Mouse (Mus musculus) embryonic stem cell, embryonic (primary cell): ENCODE results near the gene Gm4787.
"Not testable (repeated sequence)": the region's sequence is repeated elsewhere in the genome, so short reads cannot be mapped to it uniquely, and the experiment has no call there.

Experiments
- CTCF ChIA-PET, 4 experiments: fragments of 300-600 bp in 2 of 4; fragments of 350-600 bp in 2 of 4; sonication (Branson Sonifier 250); formaldehyde crosslinking; loops; one replicate each; lab custom pipeline; 2022; ENCODE audit warnings: inconsistent platforms in 2 of 4; lab: Charles Lee
- POLR2A ChIA-PET, 4 experiments: fragments of 300-600 bp in 2 of 4; fragments of 350-600 bp in 2 of 4; sonication (Branson Sonifier 250); formaldehyde crosslinking; loops; one replicate each; lab custom pipeline; 2022; ENCODE audit warnings: antibody characterized with exemption in 4 of 4, inconsistent platforms in 1 of 4; lab: Charles Lee

Gm4787 gene

DNA sequence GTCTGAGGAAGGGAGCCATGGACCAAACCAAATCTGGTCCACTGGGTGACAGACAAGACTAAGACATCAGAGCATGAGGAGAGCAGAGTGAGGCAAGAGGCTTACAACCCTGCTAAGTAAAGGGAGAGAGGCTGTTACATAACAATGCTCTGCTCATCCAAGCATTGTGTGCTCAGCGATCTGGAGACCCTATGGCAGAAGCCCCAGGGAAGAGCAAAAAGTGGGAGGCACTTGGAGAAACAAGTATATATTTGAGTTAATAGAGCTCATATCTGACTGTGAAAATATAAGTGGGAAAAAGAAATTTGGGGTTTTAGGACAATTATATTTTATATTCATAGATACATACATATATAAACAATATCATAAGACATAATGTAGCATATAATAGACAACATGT lies at the start of gene Gm4787:
Gene Gm4787 (minus strand): TSS at position 101 of the 400 bp plus-strand sequence.
- CTCF ChIA-PET, result not testable (repeated sequence)

GRCm38 (mm10) chr12:81421846-81422245 lies 42.6 kb upstream of the Gm4787 start, which contains the start of gene Adam4:
Gene Adam4, minus strand, starts transcription at chr12:81421946.
- ChIA-PET POLR2A (no interaction called here), CTCF (no interaction called here)

More for the DNA sequence above, at the start of gene Gm4787:
- POLR2A ChIA-PET, result not testable (repeated sequence)

DNA sequence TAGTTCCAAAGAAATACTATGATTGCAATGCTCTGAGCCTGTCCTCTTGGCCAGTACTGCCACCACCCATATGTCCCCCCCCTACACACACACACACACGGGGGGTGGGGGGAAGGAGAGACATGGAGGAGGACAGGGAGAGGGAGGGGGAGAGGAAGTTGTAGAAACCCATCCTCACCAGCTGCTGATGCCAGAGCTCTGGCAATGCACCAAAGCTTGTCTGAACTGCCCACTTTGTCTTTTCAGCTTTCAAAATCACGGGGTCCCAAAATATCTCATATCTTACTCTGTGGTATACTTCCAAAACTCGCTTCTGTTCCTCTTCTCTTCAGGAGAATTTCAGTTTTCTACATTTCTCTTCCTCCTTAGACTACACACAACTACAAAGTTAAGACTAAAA lies 33.9 kb upstream of the Gm4787 start:
- ChIA-PET POLR2A (interaction anchor here in 1 of 4 experiments (0.9 kb wide), 1 partner anchor 11 kb away, joined by 3 read pairs; no protein-coding TSS in a partner anchor), CTCF (no interaction called here)

- POLR2A ChIA-PET, result no interaction called here
- CTCF ChIA-PET, result interaction anchor here in 1 of 4 experiments (0.8 kb wide), 1 partner anchor 427 kb away, joined by 3 read pairs; no protein-coding TSS in a partner anchor
These were observed 29.7 kb upstream of the Gm4787 start for GRCm38 (mm10) chr12:81408966-81409365.

- CTCF ChIA-PET, result interaction anchor here in 1 of 4 experiments (1.3 kb wide), 1 partner anchor 70 kb away, joined by 3 read pairs; no protein-coding TSS in a partner anchor
- POLR2A ChIA-PET, result interaction anchor here in 1 of 4 experiments (1.1 kb wide), 1 partner anchor 11 kb away, joined by 3 read pairs; no protein-coding TSS in a partner anchor
These were observed 22.9 kb upstream of the Gm4787 start for GRCm38 (mm10) chr12:81402187-81402586.

DNA sequence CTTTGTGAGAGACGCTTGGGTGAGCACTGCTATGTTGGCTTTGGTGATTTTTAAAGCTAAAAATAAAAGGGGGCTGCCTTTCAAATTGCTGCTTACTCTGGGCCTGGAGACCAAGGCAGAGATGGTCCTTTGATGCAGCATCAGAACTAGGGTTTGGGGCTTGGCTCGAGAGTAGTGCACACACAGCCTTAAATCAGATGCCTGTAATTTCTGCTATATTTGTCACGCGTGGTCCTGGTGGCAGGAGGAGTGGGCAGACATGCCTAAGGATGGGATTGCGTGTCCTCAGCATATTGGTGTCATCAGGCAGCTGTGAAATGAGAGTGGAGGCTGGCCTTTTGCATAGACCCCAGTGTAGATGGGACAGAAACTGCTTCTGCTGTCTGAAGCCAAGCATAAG lies 45.4 kb downstream of the Gm4787 start:
- CTCF ChIA-PET, result no interaction called here
- POLR2A ChIA-PET, result interaction anchor here in 2 of 4 experiments (1.3 to 1.7 kb wide), 3 partner anchors 52 to 388 kb away, joined by 3 to 5 read pairs (median 4); partner anchors contain the start of genes Gm20498 (in 1 of the 2), Srsf5 (in 1 of the 2) and Synj2bp (in 1 of the 2)

DNA sequence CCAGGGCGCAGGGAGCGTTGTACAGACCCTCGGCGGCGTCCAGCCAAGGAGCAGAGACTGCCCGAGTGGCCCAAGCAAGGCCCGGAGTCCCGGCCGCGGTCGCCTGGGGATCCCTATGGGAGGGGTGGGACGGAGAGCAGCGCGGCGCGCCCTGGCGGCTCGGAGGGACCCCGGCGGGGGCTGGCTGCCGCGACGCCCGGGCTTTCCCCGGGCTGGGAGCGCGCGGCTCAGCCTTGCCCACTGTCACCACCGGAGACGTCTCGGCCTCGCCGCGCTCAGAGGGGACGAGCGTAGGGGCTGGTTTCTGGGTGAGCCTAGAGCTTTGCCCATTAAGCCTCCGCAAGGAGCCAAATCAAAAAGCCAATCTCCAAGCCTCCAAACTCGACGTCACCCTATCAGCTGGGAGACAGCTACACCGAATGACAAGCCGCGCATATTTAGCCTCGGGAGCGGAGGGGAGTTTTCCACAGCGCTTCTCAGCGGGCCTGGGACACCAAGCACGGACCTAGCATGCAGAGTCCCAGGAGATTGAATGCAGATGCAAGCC lies 46.3 kb downstream of the Gm4787 start, which contains the start of gene Slc8a3:
Gene Slc8a3 (minus strand): TSS at position 306 of the 547 bp plus-strand sequence.
- POLR2A ChIA-PET, result interaction anchor here in 3 of 4 experiments (0.6 to 1.7 kb wide), 5 partner anchors 51 to 387 kb away, joined by 3 to 5 read pairs (median 4); partner anchors contain the start of genes Gm20498 (in 1 of the 3), Srsf5 (in 1 of the 3) and Synj2bp (in 1 of the 3)
- CTCF ChIA-PET, result interaction anchor here in 2 of 4 experiments (0.6 to 1.2 kb wide), 2 partner anchors 455 to 812 kb away, joined by 3 to 15 read pairs; no protein-coding TSS in a partner anchor

- POLR2A ChIA-PET, result interaction anchor here (0.6 to 1.7 kb wide), 11 partner anchors 10 to 1073 kb away, joined by 3 to 7 read pairs (median 4); partner anchors contain the start of genes Gm20498 (in 1 of the 4), Med6 (in 1 of the 4), Srsf5 (in 1 of the 4) and Synj2bp (in 1 of the 4)
- CTCF ChIA-PET, result interaction anchor here (0.6 to 1.2 kb wide), 7 partner anchors 59 to 1112 kb away, joined by 3 to 9 read pairs (median 4); no protein-coding TSS in a partner anchor
These were observed 47.1 kb downstream of the Gm4787 start for GRCm38 (mm10) chr12:81331937-81332874.

- ChIA-PET POLR2A (interaction anchor here in 3 of 4 experiments (0.8 to 1.2 kb wide), 5 partner anchors 9 to 379 kb away, joined by 3 to 4 read pairs (median 3); partner anchors contain the start of gene Med6 (in 1 of the 3)), CTCF (interaction anchor here in 1 of 4 experiments (0.6 kb wide), 1 partner anchor 60 kb away, joined by 3 read pairs; no protein-coding TSS in a partner anchor)
These were observed 48.1 kb downstream of the Gm4787 start for GRCm38 (mm10) chr12:81331046-81331638.
